Mouse (Mus musculus): ENCODE data around the gene Nmur1. TPM values are rescaled to one million over a fixed set of nuclear protein-coding genes. Genes with fewer than 3 reads are reported as not detected.

The Nmur1 gene
- polyA plus RNA-seq, 1 experiment: not detected

- Histone ChIP-seq H3K4me1 (ENCODE audit: control insufficient read depth, insufficient read depth, low read length) (peaks cover 32% of the 10 kb centered on the region), H3K27ac (ENCODE audit: insufficient read depth, low read depth, low read length) (peak overlapping the region; percentile 97), H3K4me3 (ENCODE audit: insufficient read depth, low read length) (peak overlapping the region; percentile 69)
- TF ChIP-seq CTCF (IDR thresholded peaks at IDR 0.05; ENCODE audit: low read depth, low read length) (no peak), POLR2A (IDR thresholded peaks at IDR 0.05; ENCODE audit: borderline replicate concordance, low read depth, low read length) (no peak)
These were observed 15.6 kb upstream of the Nmur1 start for GRCm38 (mm10) chr1:86441724-86441979.

GRCm38 (mm10) chr1:86440887-86441723 is 15.1 kb upstream of the Nmur1 start:
- TF ChIP-seq POLR2A (IDR thresholded peaks at IDR 0.05; ENCODE audit: borderline replicate concordance, low read depth, low read length) (no peak), CTCF (IDR thresholded peaks at IDR 0.05; ENCODE audit: low read depth, low read length) (no peak)
- Histone ChIP-seq H3K27ac (ENCODE audit: insufficient read depth, low read depth, low read length) (peak overlapping the region; percentile 97), H3K4me1 (ENCODE audit: control insufficient read depth, insufficient read depth, low read length) (peaks cover 35% of the 10 kb centered on the region)

GRCm38 (mm10) chr1:86440171-86440886 is 14.3 kb upstream of the Nmur1 start:
- H3K4me3 ChIP-seq (ENCODE audit: insufficient read depth, low read length): peak overlapping the region; percentile 69
- no peak for TF ChIP-seq POLR2A (IDR thresholded peaks at IDR 0.05; ENCODE audit: borderline replicate concordance, low read depth, low read length)
- TF ChIP-seq CTCF (IDR thresholded peaks at IDR 0.05; ENCODE audit: low read depth, low read length): peak; percentile 72
- H3K4me1 ChIP-seq (ENCODE audit: control insufficient read depth, insufficient read depth, low read length): peaks cover 39% of the 10 kb centered on the region
- H3K27ac ChIP-seq (ENCODE audit: insufficient read depth, low read depth, low read length): peak overlapping the region; percentile 97

More at GRCm38 (mm10) chr1:86440887-86441723, 15.1 kb upstream of the Nmur1 start:
- H3K4me3 ChIP-seq (ENCODE audit: insufficient read depth, low read length): peak overlapping the region; percentile 69

- Histone ChIP-seq H3K4me1 (ENCODE audit: control insufficient read depth, insufficient read depth, low read length) (peaks cover 46% of the 10 kb centered on the region), H3K27ac (ENCODE audit: insufficient read depth, low read depth, low read length) (no peak overlapping the region), H3K4me3 (ENCODE audit: insufficient read depth, low read length) (no peak overlapping the region)
- no peak for TF ChIP-seq CTCF (IDR thresholded peaks at IDR 0.05; ENCODE audit: low read depth, low read length)
- no peak for TF ChIP-seq POLR2A (IDR thresholded peaks at IDR 0.05; ENCODE audit: borderline replicate concordance, low read depth, low read length)
These were observed 13.6 kb upstream of the Nmur1 start for GRCm38 (mm10) chr1:86439487-86440170.

- Histone ChIP-seq H3K4me3 (ENCODE audit: insufficient read depth, low read length) (no peak overlapping the region), H3K4me1 (ENCODE audit: control insufficient read depth, insufficient read depth, low read length) (peaks cover 41% of the 10 kb centered on the region), H3K27ac (ENCODE audit: insufficient read depth, low read depth, low read length) (no peak overlapping the region)
- TF ChIP-seq POLR2A (IDR thresholded peaks at IDR 0.05; ENCODE audit: borderline replicate concordance, low read depth, low read length) (no peak), CTCF (IDR thresholded peaks at IDR 0.05; ENCODE audit: low read depth, low read length) (no peak)
These were observed 12.5 kb upstream of the Nmur1 start for GRCm38 (mm10) chr1:86438501-86438900.

GRCm38 (mm10) chr1:86438014-86438319 is 11.9 kb upstream of the Nmur1 start:
- TF ChIP-seq CTCF (IDR thresholded peaks at IDR 0.05; ENCODE audit: low read depth, low read length): no peak
- no peak for TF ChIP-seq POLR2A (IDR thresholded peaks at IDR 0.05; ENCODE audit: borderline replicate concordance, low read depth, low read length)
- Histone ChIP-seq H3K27ac (ENCODE audit: insufficient read depth, low read depth, low read length) (peak overlapping the region; percentile 82), H3K4me1 (ENCODE audit: control insufficient read depth, insufficient read depth, low read length) (peaks cover 46% of the 10 kb centered on the region)

GRCm38 (mm10) chr1:86437219-86438013 is 11.4 kb upstream of the Nmur1 start:
- Histone ChIP-seq H3K4me1 (ENCODE audit: control insufficient read depth, insufficient read depth, low read length) (peaks cover 52% of the 10 kb centered on the region), H3K27ac (ENCODE audit: insufficient read depth, low read depth, low read length) (peak overlapping the region; percentile 82), H3K4me3 (ENCODE audit: insufficient read depth, low read length) (no peak overlapping the region)
- TF ChIP-seq CTCF (IDR thresholded peaks at IDR 0.05; ENCODE audit: low read depth, low read length) (no peak), POLR2A (IDR thresholded peaks at IDR 0.05; ENCODE audit: borderline replicate concordance, low read depth, low read length) (no peak)

More at GRCm38 (mm10) chr1:86438014-86438319, 11.9 kb upstream of the Nmur1 start:
- no peak overlapping the region for H3K4me3 ChIP-seq (ENCODE audit: insufficient read depth, low read length)

- H3K4me3 ChIP-seq (ENCODE audit: insufficient read depth, low read length): no peak overlapping the region
- no peak overlapping the region for H3K27ac ChIP-seq (ENCODE audit: insufficient read depth, low read depth, low read length)
- TF ChIP-seq POLR2A (IDR thresholded peaks at IDR 0.05; ENCODE audit: borderline replicate concordance, low read depth, low read length) (no peak), CTCF (IDR thresholded peaks at IDR 0.05; ENCODE audit: low read depth, low read length) (no peak)
- peaks cover 52% of the 10 kb centered on the region for H3K4me1 ChIP-seq (ENCODE audit: control insufficient read depth, insufficient read depth, low read length)
These were observed 9.3 kb upstream of the Nmur1 start for GRCm38 (mm10) chr1:86435302-86435821.
